Mouse (Mus musculus) brain, embryonic 14.5 days (tissue): ENCODE measurements around the gene Adamtsl5.

Experiments
- CTCF ChIP-seq: fragments of 200-500 bp; IDR thresholded peaks from 2 replicates; pipeline ENCODE4 v1.5.1; 2012; ENCODE audit warnings: inconsistent platforms, mild to moderate bottlenecking, moderate library complexity, borderline replicate concordance; ENCODE audit not compliant: insufficient read depth, insufficient read length; ENCODE audit errors: extremely low read depth
- POLR2A ChIP-seq: fragments of 200-500 bp; IDR thresholded peaks from 2 replicates; pipeline ENCODE4 v1.6.1; 2012; ENCODE audit warnings: mild to moderate bottlenecking, inconsistent platforms, borderline replicate concordance; ENCODE audit not compliant: poor library complexity, insufficient read depth, insufficient read length, severe bottlenecking; ENCODE audit errors: extremely low read depth

DNA sequence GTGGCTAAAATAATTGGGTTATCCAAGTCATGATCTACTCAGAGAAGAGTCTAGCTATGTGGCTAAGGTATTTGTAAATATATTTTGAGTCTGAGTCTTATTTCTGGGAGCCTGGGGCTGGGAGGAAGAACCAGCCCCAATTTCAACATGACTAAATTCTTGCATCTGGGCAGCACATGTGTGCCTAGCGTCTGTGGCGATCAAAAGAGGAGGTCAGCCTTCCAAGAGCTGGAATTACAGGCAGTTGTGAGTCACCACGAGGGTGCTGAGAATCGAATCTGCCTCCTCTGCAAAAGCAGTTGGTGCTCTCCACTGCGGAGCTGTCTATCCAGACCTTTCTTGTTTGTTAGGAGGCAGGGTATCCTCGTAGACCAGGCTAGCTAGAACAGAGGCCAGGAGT lies 17.5 kb upstream of the Adamtsl5 start:
- TF ChIP-seq POLR2A (no peak), CTCF (no peak)
